Mouse (Mus musculus) liver, postnatal 0 days (tissue): ENCODE results near the gene Cideb. TPM values are rescaled to one million over a fixed set of nuclear protein-coding genes. Genes with fewer than 3 reads are reported as not detected.

Source experiments
- ATAC-seq: fragments of 200-750 bp; cut with Nextera tagmentation; 2 replicates; pipeline ENCODE4 v1.8.0; 2017; ENCODE audit warnings: mild to moderate bottlenecking, moderate library complexity
- DNase-seq: peaks from one replicate; pipeline ENCODE4 v3.0.0-alpha.2; 2016
- H3K27ac ChIP-seq: fragments of 300-500 bp; sonication (generic); 2 replicates; pipeline ENCODE4 v1.5.1; 2014; ENCODE audit warnings: antibody characterized with exemption, moderate library complexity, mild to moderate bottlenecking, low read depth
- H3K27me3 ChIP-seq: fragments of 300-500 bp; sonication (generic); 2 replicates; pipeline ENCODE4 v1.6.1; 2014; ENCODE audit warnings: low read length, control low read depth, mixed read lengths; ENCODE audit not compliant: insufficient read depth
- H3K36me3 ChIP-seq: fragments of 300-500 bp; sonication (generic); replicated peaks from 2 replicates; pipeline ENCODE4 v1.6.1; 2014; ENCODE audit warnings: mild to moderate bottlenecking, control low read depth, low read length, moderate library complexity, mixed read lengths; ENCODE audit not compliant: insufficient read depth
- H3K4me1 ChIP-seq: fragments of 300-500 bp; sonication (generic); 2 replicates; pipeline ENCODE4 v1.6.1; 2014; ENCODE audit warnings: antibody characterized with exemption, mild to moderate bottlenecking, control low read depth; ENCODE audit not compliant: insufficient read depth
- H3K4me2 ChIP-seq: fragments of 300-500 bp; sonication (generic); 2 replicates; pipeline ENCODE4 v1.6.1; 2014; ENCODE audit warnings: low read depth, mild to moderate bottlenecking, low read length, moderate library complexity, mixed read lengths
- H3K4me3 ChIP-seq: fragments of 300-500 bp; sonication (generic); 2 replicates; pipeline ENCODE4 v1.5.1; 2014; ENCODE audit warnings: low read depth, low read length
- H3K9ac ChIP-seq: fragments of 300-500 bp; sonication (generic); replicated peaks from 2 replicates; pipeline ENCODE4 v1.6.1; 2014; ENCODE audit warnings: mild to moderate bottlenecking, moderate library complexity
- H3K9me3 ChIP-seq: fragments of 300-500 bp; sonication (generic); 2 replicates; pipeline ENCODE4 v1.6.1; 2016; ENCODE audit warnings: mild to moderate bottlenecking, control low read depth, low read length, mixed read lengths
- CTCF ChIP-seq: sonication (generic); IDR thresholded peaks from 2 replicates; pipeline ENCODE4 v1.5.1; 2016; ENCODE audit warnings: antibody characterized with exemption, low read depth
- EP300 ChIP-seq: IDR thresholded peaks from 2 replicates; pipeline ENCODE4 v1.6.1; 2016; ENCODE audit warnings: antibody characterized with exemption, low read depth, mild to moderate bottlenecking
- WGBS: fragments of 180-500 bp; shearing (Covaris S2); extraction: QIAGEN DNeasy Blood & Tissue Kit; methylation state at CpG from one replicate; pipeline ENCODE4 v1.1.7; 2014; ENCODE audit not compliant: insufficient replicate concordance; 5-methylcytosine and 5-hydroxymethylcytosine counted together
- polyA plus RNA-seq: library from polyadenylated mRNA; unstranded; fragments of >200 nt; fragmentation: Nextera tagmentation; extraction: Ambion mirVana; gene quantifications from 2 replicates; pipeline ENCODE4 v1.2.1, GENCODE M21; 2015

Gene Cideb
- polyA plus RNA-seq, 1 experiment from 2014 or later, result 191 TPM

DNA sequence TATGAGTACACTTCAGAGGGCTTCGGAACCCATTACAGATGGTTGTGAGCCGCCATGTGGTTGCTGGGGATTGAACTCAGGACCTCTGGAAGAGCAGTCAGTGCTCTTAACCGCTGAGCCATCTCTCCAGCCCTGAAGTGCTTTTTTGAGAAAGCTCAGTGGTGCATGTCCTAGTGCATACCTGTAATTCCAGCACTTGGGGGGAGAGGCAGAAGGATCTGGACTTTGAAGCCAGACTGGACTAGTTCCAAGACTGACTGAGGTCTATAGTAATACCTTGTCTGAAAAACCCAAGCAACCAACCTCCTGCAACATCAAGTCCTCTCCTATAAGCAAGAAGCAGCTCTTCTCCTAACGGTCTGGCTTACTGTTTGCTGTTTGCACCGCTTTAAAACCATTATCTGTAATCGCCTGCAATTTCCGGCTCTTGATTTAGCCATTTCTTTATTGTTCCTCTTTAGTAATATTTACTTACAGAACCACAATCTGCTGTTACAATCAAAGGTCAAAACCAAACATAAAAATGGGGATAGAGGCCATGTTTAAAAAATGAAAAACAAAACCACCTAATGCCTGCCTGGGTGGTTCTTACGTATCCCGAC lies 21.1 kb downstream of the Cideb start:
- H3K9me3 ChIP-seq, result no peaks in the 10 kb centered on the region
- H3K27ac ChIP-seq, result no peak overlapping the region
- no peak for ATAC-seq
- no peak overlapping the region for H3K9ac ChIP-seq
- H3K4me1 ChIP-seq, result peaks cover 8% of the 10 kb centered on the region; the same call in 1 of the 2 replicates
- H3K36me3 ChIP-seq, result peaks cover 29% of the 10 kb centered on the region
- no peak for TF ChIP-seq CTCF
- no peak for TF ChIP-seq EP300
- no peak overlapping the region for H3K4me3 ChIP-seq
- 70% methylated on average over 9 of the region's 9 CpGs for WGBS
- no peaks in the 10 kb centered on the region for H3K27me3 ChIP-seq
- no peak overlapping the region for H3K4me2 ChIP-seq
- DNase-seq, result no peak

DNA sequence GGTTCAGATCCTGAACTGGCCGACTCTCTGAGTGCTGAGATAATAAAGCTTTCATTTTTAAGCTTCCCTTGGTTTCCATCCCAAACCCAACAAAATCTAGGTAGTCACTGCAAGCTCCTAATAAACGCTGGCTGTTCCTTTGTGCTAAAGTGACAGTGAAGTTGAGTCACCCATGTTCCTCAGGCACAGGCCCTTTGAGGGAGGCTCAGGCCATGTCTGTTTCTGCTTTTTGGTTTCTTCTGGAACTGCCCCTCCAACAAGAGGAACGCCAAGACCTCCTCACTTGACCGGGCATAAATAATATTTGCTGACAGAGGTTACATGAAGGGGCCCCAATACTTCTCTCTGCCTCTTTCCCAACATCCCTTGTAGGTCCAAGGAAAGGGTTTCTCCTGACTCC lies 22.5 kb downstream of the Cideb start:
- H3K9ac ChIP-seq, result no peak overlapping the region
- H3K9me3 ChIP-seq, result no peaks in the 10 kb centered on the region
- H3K27ac ChIP-seq, result 0 out of 2 replicates have a peak overlapping the region, but pooled peaks have one; percentile 41

DNA sequence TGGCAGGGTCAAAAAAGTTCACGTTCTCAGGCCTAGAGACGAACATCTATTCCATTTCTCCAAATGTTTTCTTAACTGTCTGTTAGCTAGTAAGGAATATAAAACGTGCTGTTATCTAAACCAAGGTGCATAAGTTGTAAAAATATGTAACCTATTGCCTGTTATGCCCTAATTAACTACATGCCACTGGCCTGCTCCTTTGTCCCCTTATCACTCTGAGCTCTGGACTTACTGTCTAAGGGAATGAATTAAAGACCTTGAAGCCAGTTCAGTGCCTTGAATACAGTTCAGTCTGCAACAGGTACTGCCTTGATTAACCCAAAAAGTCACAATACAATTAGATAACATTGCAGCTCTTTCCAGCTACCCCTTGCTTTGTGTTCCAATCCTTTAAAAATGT lies 22.9 kb downstream of the Cideb start:
- Histone ChIP-seq H3K27ac (no peak overlapping the region), H3K4me3 (no peak overlapping the region), H3K9me3 (no peaks in the 10 kb centered on the region), H3K9ac (no peak overlapping the region), H3K4me2 (no peak overlapping the region), H3K4me1 (peaks cover 8% of the 10 kb centered on the region; the same call in 1 of the 2 replicates), H3K27me3 (no peaks in the 10 kb centered on the region), H3K36me3 (peaks cover 19% of the 10 kb centered on the region)
- no peak for ATAC-seq
- TF ChIP-seq CTCF, result no peak
- TF ChIP-seq EP300, result no peak
- WGBS, result 70% methylated on average over 3 of the region's 3 CpGs
- DNase-seq, result no peak

More for the DNA sequence above, 22.5 kb downstream of the Cideb start:
- ATAC-seq (peak; percentile 43; the same call in 1 of the 2 replicates), DNase-seq (no peak)
- H3K4me1 ChIP-seq, result peaks cover 8% of the 10 kb centered on the region; the same call in 1 of the 2 replicates
- no peak overlapping the region for H3K4me3 ChIP-seq
- no peak overlapping the region for H3K4me2 ChIP-seq
- 59% methylated on average over 4 of the region's 4 CpGs for WGBS
- H3K27me3 ChIP-seq, result no peaks in the 10 kb centered on the region
- TF ChIP-seq CTCF (no peak), EP300 (no peak)
- peaks cover 23% of the 10 kb centered on the region for H3K36me3 ChIP-seq

DNA sequence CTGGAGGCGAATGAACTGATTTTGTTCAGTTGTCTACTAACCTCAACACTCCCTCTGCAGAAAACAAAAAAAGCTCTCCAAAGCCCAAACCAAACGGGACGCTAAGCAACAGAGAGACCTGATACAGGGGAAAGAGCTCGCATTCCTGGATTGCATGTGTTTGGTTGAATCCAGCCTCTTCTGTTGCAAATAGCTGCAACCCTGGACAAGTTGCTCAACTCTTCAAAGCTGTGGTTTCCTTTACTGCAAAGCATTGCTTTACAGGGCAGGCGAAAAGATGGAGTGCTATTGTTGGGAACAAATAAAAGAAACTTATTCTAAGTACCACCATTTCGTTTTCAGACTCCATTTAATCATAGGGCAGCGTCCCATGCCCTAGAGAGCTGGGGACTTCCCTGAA lies 23.4 kb downstream of the Cideb start:
- no peak overlapping the region for H3K9ac ChIP-seq
- H3K9me3 ChIP-seq, result no peaks in the 10 kb centered on the region
- TF ChIP-seq CTCF (no peak), EP300 (no peak)
- WGBS, result 61% methylated on average over 7 of the region's 7 CpGs
- peaks cover 14% of the 10 kb centered on the region for H3K36me3 ChIP-seq
- ATAC-seq, result no peak
- no peak overlapping the region for H3K4me3 ChIP-seq
- H3K27me3 ChIP-seq, result no peaks in the 10 kb centered on the region
- no peak overlapping the region for H3K27ac ChIP-seq
- no peak for DNase-seq
- H3K4me2 ChIP-seq, result no peak overlapping the region
- H3K4me1 ChIP-seq, result peaks cover 8% of the 10 kb centered on the region; the same call in 1 of the 2 replicates

- no peak overlapping the region for H3K4me3 ChIP-seq
- no peak overlapping the region for H3K4me2 ChIP-seq
- TF ChIP-seq CTCF (no peak), EP300 (no peak)
- ATAC-seq (no peak), DNase-seq (no peak)
- H3K4me1 ChIP-seq, result peaks cover 8% of the 10 kb centered on the region; the same call in 1 of the 2 replicates
- H3K27me3 ChIP-seq, result no peaks in the 10 kb centered on the region
- peaks cover 4% of the 10 kb centered on the region for H3K36me3 ChIP-seq
- no peak overlapping the region for H3K9ac ChIP-seq
- H3K9me3 ChIP-seq, result no peaks in the 10 kb centered on the region
- 65% methylated on average over 10 of the region's 10 CpGs for WGBS
- H3K27ac ChIP-seq, result no peak overlapping the region
Measured at GRCm38 (mm10) chr14:55733889-55734288, 24.4 kb downstream of the Cideb start.

- ATAC-seq, result peak; percentile 25; the same call in 1 of the 2 replicates
- no peak for TF ChIP-seq EP300
- no peak for TF ChIP-seq CTCF
- no peaks in the 10 kb centered on the region for H3K36me3 ChIP-seq
- DNase-seq, result no peak
- no peak overlapping the region for H3K4me3 ChIP-seq
- 71% methylated on average over 7 of the region's 7 CpGs for WGBS
- no peak overlapping the region for H3K27ac ChIP-seq
- H3K9ac ChIP-seq, result no peak overlapping the region
- H3K9me3 ChIP-seq, result no peaks in the 10 kb centered on the region
- H3K4me1 ChIP-seq, result peaks cover 3% of the 10 kb centered on the region
- H3K4me2 ChIP-seq, result no peak overlapping the region
- no peaks in the 10 kb centered on the region for H3K27me3 ChIP-seq
Measured at GRCm38 (mm10) chr14:55730531-55731032, 27.7 kb downstream of the Cideb start.
